Mouse (Mus musculus) testis, adult 2 months (tissue): ENCODE results near the gene Tnfrsf1b. TPM values are rescaled to one million over a fixed set of nuclear protein-coding genes. Genes with fewer than 3 reads are reported as not detected.

Experiments used
- H3K27ac ChIP-seq: fragments of 200-500 bp; 2 replicates; pipeline ENCODE4 v1.5.1; 2012; ENCODE audit warnings: low read depth, low read length; ENCODE audit not compliant: control insufficient read depth, insufficient read depth
- H3K27me3 ChIP-seq: fragments of 200-500 bp; 2 replicates; pipeline ENCODE4 v1.6.1; 2012; ENCODE audit warnings: mild to moderate bottlenecking, low read length, moderate library complexity; ENCODE audit not compliant: control insufficient read depth, insufficient read depth
- H3K36me3 ChIP-seq: fragments of 200-500 bp; 2 replicates; pipeline ENCODE4 v1.6.1; 2012; ENCODE audit warnings: mild to moderate bottlenecking, low read length; ENCODE audit not compliant: control insufficient read depth, insufficient read depth
- H3K4me1 ChIP-seq: fragments of 200-500 bp; 2 replicates; pipeline ENCODE4 v1.6.1; 2012; ENCODE audit warnings: low read length; ENCODE audit not compliant: control insufficient read depth, insufficient read depth
- H3K4me3 ChIP-seq: fragments of 200-500 bp; 2 replicates; pipeline ENCODE4 v1.5.1; 2012; ENCODE audit warnings: low read depth, mild to moderate bottlenecking, low read length, moderate library complexity, mixed read lengths; ENCODE audit not compliant: control insufficient read depth
- CTCF ChIP-seq: fragments of 200-500 bp; IDR thresholded peaks from 2 replicates; pipeline ENCODE4 v1.5.1; 2012; ENCODE audit warnings: low read depth, mild to moderate bottlenecking, inconsistent platforms, low read length, moderate library complexity; ENCODE audit not compliant: control insufficient read depth, insufficient read depth, insufficient replicate concordance
- POLR2A ChIP-seq: fragments of 200-500 bp; IDR thresholded peaks from 2 replicates; pipeline ENCODE4 v1.6.1; 2012; ENCODE audit warnings: low read depth, mild to moderate bottlenecking, inconsistent platforms, low read length, moderate library complexity; ENCODE audit not compliant: control insufficient read depth
- polyA plus RNA-seq: library from polyadenylated mRNA; depleted of rRNA; stranded (reverse); fragments of >200 nt; gene quantifications from 2 replicates; pipeline ENCODE4 v1.2.3, GENCODE M21; 2012

Gene Tnfrsf1b
- polyA plus RNA-seq, 1 experiment: 0.96 TPM

DNA sequence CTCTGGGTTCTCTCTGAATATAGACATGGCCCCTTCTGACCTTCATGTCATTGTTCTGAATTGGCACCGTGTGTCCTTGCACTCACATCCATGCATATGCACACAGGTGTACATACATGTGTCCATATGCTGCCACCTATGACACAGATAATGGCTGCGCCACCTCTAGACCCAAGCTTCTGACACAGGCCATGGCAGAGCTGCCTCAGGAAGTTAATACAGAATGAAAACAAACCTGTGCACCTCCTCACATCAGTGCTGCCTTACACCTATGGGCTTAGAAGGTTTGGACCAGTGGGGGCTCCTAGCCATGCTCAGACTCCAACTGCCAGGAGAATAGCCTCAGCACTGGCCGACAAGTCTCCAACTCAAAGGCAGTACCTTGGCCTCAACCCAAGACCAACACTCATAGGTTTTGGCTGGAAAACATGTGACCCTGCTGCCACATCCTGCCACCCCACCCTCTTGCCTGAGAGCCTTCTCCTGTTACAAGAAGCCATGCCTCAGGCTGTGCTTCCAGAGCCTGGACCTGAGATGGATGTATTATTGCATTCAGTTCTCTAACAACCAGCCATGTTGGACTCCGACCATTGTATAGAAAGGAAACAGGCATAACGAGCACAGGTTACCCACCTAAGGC is 17.0 kb downstream of the Tnfrsf1b start:
- Histone ChIP-seq H3K4me1 (no peaks in the 10 kb centered on the region), H3K4me3 (no peak overlapping the region), H3K27me3 (no peaks in the 10 kb centered on the region), H3K36me3 (no peaks in the 10 kb centered on the region), H3K27ac (no peak overlapping the region)
- TF ChIP-seq POLR2A (no peak), CTCF (no peak)

GRCm38 (mm10) chr4:145229051-145229450 is 17.6 kb downstream of the Tnfrsf1b start:
- no peak for TF ChIP-seq CTCF
- TF ChIP-seq POLR2A: no peak
- Histone ChIP-seq H3K36me3 (no peaks in the 10 kb centered on the region), H3K4me1 (no peaks in the 10 kb centered on the region), H3K4me3 (no peak overlapping the region), H3K27ac (no peak overlapping the region), H3K27me3 (no peaks in the 10 kb centered on the region)

GRCm38 (mm10) chr4:145224613-145225012 is 22.1 kb downstream of the Tnfrsf1b start:
- Histone ChIP-seq H3K27ac (no peak overlapping the region), H3K27me3 (no peaks in the 10 kb centered on the region), H3K36me3 (no peaks in the 10 kb centered on the region), H3K4me1 (no peaks in the 10 kb centered on the region), H3K4me3 (no peak overlapping the region)
- TF ChIP-seq CTCF (no peak), POLR2A (no peak)

DNA sequence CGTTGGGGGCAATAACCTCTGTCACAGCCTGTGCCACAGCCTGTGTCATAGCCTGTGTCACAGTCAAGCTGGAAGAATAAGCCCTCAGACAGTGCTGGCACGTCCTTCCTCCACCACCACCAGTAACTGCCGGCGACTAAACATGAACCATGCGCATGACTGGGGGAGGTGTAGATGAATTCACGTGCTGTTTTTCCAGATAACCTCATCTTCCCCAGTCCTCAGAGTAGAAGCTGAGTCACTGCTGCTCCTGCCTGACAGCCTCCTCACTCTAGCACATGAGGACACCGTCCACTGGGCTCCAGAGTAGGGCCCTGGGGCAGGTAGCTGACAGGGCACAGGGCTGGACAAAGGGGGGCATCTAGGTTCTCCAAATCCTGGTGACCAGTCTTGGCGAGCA is 24.6 kb downstream of the Tnfrsf1b start:
- Histone ChIP-seq H3K27ac (no peak overlapping the region), H3K4me3 (no peak overlapping the region), H3K4me1 (no peaks in the 10 kb centered on the region), H3K36me3 (no peaks in the 10 kb centered on the region), H3K27me3 (no peaks in the 10 kb centered on the region)
- TF ChIP-seq POLR2A (no peak), CTCF (no peak)

GRCm38 (mm10) chr4:145221379-145221778 is 25.3 kb downstream of the Tnfrsf1b start:
- H3K27ac ChIP-seq: no peak overlapping the region
- no peaks in the 10 kb centered on the region for H3K36me3 ChIP-seq
- no peak for TF ChIP-seq CTCF
- no peak for TF ChIP-seq POLR2A
- no peaks in the 10 kb centered on the region for H3K4me1 ChIP-seq
- no peak overlapping the region for H3K4me3 ChIP-seq
- no peaks in the 10 kb centered on the region for H3K27me3 ChIP-seq

GRCm38 (mm10) chr4:145220001-145220400 is 26.7 kb downstream of the Tnfrsf1b start:
- H3K36me3 ChIP-seq: no peaks in the 10 kb centered on the region
- TF ChIP-seq POLR2A: no peak
- TF ChIP-seq CTCF: no peak
- no peak overlapping the region for H3K27ac ChIP-seq
- H3K27me3 ChIP-seq: no peaks in the 10 kb centered on the region
- H3K4me1 ChIP-seq: no peaks in the 10 kb centered on the region; the same call in 1 of the 2 replicates
- no peak overlapping the region for H3K4me3 ChIP-seq

GRCm38 (mm10) chr4:145219240-145219985 is 27.3 kb downstream of the Tnfrsf1b start:
- TF ChIP-seq POLR2A: no peak
- 0 out of 2 replicates have a peak, but pooled peaks have one; percentile 19 for TF ChIP-seq CTCF
- H3K27ac ChIP-seq: no peak overlapping the region
- peaks cover 3% of the 10 kb centered on the region; the same call in 1 of the 2 replicates for H3K4me1 ChIP-seq
- no peaks in the 10 kb centered on the region for H3K36me3 ChIP-seq
- no peaks in the 10 kb centered on the region for H3K27me3 ChIP-seq
- no peak overlapping the region for H3K4me3 ChIP-seq
